Mouse (Mus musculus) embryo, embryonic 10 days (tissue): Measurements from ENCODE around the gene Zfp503.

Source experiments
- DNase-seq: peaks from one replicate; pipeline ENCODE4 v3.0.0-alpha.2; 2015; ENCODE audit warnings: low spot score

Zfp503 gene

DNA sequence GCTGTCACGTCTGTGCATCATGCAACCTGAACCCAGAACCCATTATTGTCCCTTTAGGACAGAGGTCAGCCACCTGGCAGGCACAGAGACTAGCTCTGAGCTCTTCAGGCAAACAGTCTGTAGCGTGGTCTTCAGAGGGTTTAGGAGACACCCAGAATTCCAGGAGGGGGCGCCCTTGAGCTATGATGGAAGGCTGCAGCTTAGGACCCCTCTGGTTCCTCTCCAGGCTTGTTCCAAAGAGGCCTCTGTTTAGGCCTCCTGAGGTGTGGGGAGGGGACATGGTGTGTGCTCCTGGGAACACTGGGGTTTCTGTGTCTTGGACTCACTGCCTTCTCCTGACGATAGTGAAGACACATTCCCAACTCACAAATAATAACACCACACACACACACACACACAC, 20.4 kb downstream of the Zfp503 start:
- peak; percentile 82 for DNase-seq

DNA sequence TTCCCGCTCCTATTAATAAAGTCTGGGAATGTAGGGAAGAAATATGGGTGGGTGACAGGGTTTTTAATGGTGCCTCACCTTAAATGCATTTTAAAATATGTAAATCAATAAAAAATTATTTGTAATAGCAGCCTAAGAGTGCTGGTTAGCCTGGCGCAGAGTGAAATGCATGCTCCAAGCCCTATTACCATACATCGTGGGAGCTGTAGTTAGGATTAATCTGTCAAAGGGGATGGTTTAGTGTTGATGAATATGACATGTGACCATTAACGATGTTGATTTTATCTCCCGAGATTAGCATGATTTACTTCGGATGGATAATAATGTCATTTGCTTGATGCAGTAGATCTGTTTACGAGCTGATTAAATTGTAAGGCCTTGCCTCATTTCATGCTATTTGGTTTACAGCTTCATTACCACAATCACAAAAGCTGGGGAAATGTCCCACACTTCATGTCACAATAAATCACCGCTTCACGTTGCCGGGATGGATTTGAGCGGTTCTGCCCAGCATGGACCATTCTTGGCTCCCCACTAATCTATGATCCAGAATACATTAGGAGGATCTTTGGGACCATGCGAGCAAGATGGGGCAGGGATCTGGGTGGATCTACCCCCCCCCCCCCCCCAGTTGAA, 21.9 kb downstream of the Zfp503 start:
- no peak for DNase-seq

DNA sequence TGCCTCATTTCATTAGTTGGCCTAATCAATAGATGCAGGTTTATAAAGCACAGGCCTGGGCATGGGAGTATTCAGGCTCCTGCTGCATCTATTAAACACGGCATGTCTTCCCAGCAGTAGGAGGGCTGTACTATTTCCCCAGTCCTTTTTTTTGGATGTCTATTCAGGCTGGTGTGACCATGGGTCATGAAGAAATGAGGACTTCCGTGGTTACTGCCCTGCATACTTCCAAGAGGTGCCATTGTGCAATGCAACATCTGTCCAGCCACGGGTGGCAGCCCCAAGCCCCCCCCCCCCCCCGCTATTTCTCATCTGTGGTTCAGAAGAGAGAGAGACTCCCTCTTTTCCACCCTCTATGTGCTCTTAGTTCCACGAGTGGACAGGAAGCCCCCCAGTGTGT, 23.1 kb downstream of the Zfp503 start:
- DNase-seq = no peak

DNA sequence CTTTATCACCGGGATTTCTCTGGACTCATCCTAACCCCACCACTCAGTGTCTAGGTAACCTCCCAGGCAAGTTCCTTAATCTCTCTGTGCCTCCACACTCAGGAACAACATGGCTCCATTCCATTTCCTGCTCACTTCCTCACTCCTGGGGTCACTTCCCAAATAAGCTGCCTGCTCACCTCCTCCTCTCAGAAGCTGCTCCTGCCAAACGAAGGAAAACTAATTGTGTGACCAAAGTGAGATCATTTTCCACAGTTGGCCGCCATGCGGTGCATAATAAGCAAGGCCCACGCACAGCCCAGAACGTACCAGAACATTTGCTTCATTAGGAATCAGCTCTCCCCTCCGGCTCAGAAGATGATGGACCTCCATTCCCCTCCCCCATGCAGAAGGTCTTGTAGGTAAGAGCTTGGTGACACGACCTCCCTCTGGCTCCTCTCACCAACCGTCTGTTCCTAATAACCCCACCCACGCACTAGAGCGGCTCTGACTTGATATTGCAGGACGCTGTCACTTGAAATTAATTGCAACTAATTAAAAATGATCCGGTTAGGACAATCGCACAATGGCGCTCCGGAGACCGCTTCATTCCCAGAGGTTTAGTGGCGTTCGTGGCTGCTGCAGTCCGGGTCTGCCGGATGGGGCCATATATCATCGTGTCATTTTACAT, 26.9 kb downstream of the Zfp503 start:
- DNase-seq = peak; percentile 40

DNA sequence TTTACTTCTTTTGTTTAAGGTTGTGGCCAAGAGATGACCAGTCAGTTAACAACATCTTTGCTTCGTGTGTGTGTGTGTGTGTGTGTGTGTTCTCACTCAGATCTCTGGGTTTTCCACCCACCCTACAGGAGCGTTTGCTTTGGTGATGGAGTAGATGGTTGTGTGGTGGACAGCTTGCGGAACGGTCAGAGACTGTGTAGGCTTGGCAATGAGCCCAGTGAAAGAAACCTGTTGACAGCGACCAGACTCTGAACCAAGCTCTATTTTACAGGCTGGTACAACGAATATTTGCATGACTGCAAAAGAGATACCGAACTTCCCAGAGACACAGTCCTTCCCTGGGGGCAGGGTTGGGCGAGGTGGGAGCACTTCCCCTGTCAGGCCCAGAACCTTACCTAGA, 30.2 kb downstream of the Zfp503 start:
- no peak for DNase-seq

DNA sequence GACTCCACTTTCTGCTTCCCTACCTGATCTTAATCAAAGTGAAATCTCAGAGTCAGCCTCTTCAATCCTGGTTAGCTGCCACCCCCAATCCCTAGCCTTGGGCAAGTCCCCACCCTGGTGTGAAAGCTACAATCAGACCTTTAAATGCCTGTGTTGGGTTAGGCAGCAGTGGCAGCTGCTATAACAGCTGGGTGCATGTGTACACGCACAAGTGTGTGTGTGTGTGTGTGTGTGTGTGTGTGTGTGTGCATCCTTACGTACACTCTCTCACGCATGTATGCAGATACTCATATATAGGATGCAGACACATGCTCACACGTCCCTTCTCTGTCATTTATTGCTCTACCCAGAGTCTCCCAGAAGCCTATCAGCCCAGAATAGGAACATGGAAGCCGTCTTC, 30.8 kb downstream of the Zfp503 start:
- no peak for DNase-seq

DNA sequence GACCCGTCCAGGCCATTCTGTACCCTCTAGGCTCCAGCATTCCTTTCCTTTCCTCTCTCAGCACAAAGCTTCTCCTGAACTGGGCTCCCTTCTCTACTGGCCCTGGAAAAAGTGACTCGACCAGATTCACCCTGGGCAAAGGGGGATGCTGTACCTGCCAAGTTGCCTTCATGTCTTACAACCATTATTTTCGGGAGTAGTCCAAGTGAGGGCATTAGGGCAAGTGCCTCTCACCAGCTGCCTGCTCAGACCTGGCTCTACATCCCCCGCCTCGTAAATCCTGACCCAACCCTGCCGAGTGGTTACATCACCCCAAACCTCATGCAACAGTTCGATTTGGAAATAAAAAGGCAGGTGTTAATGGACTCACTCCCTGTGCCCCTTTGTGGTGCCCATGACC, 36.9 kb downstream of the Zfp503 start:
- no peak for DNase-seq

DNA sequence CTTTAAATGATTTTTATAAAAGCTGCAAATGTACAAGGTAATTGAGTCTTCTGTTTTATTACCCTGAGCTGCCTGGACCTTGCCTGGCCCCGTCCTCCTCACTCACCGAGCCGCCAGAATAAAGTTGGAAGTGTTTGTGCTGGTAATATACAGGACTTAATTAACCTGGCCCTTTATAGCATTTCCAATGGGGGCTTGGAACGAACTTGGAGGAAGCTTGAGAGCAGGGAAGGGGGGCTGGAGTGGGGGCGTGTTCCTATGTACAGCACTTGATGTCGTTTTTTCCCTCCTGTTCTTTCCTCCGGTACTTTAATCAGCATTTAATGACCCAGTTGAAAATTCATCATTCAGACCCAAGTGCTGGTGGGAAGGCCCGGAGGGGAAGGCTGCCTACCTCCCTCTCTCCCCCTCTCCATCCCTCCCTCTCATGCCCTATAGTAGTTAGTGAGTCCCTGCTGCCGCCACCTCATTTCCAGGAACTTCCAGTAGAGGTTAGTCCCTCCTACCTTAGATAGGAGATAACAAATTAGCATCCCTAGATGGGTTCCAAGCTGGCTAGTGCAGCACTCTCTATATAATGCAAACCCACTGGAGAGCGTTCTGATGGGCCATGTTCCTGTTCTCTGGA, 37.4 kb downstream of the Zfp503 start:
- DNase-seq = no peak

DNA sequence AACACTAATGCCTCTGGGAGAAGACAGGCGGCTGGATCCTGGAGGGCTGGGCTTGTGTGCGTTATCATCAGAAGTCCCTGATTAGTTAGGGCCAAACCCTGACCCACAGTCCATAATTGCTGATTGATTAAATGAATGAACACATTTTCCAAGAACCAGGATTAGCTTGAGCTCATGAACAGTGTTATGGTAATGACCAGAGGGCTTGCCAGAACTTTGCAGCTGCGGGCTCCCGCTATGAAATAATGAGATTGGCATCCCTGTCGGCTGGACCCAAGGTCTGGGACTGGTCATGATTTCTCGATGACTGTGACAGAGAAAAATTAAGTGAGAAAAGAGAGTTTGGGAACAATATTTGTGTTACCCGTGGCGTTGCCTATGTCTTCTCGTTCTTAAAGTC, 44.5 kb downstream of the Zfp503 start:
- DNase-seq = no peak

DNA sequence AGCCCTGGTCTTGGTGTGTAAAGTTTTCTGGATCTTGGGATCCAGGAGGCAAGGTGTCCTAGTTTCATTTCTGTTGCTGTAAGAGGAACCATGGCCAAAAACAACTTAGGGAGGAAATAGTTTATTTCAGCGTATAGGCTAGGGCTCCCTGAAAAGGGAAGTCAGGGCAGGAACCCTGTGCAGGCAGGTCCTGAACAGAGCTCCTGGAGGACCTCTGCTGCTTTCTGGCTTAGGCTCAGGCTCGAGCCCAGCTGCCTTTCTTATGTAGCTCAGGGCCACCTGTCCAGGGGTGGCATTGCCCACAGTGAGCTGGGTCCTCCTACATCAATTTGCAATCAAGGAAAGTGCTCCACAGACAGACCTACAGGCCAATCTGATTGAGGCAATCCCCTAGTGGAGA, 47.8 kb downstream of the Zfp503 start:
- DNase-seq = no peak

DNA sequence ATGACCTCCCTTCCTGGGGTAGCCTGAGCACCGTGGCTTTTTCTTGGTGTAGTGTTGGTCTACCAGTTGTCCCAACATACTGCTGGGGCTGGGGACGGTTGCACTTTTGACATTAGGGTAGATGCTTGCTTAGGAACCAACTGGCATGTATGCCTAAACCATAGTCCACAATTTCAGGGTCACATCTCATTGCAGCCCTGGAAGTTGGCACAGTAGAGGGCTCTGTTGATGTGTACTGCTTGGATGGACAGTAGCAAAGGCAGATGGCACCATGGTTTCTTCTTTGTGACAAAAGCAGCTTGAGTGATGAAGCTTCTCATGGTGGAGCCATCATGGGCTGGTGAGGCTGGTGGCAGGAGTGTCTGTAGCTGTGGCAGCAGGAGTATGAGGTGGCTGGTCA, 52.3 kb downstream of the Zfp503 start:
- DNase-seq = no peak

DNA sequence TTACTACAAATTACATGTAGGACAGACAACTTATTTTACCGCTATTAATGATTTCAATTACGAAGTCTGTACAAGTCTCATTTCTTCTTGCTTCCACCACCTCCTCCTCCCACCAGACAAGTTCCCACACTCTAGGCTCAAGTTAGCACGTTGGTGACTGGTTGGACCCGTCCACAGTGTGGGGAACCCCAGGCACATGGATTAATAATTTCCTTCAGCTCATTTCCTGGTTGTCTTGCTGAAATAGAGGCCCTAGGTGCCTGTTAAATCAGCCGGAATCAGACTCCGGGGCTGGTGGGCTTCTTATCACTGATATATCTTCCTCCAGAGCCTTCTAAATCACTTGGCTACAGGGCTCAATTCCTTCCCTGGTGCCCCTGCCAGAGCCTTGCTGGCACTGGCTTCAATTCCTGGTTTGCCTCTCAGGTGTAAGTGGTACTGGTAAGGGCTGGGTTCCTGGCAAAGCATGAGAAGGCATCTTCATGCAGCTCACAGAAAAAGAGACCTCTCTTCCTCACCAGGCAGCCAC, 53.2 kb downstream of the Zfp503 start:
- no peak for DNase-seq
